Mouse (Mus musculus): ENCODE measurements around the gene Ddx10.

Gene Ddx10

GRCm38 (mm10) chr9:53247953-53248397, at the start of gene Ddx10:
Ddx10 (minus strand) TSS chr9:53248053.
- DNase-seq (ENCODE audit: low read depth, low spot score), result peak; percentile 99

GRCm38 (mm10) chr9:53292833-53293232, 45.0 kb upstream of the Ddx10 start:
- no peak for DNase-seq (ENCODE audit: low read depth, low spot score)

GRCm38 (mm10) chr9:53290006-53290405, 42.2 kb upstream of the Ddx10 start:
- DNase-seq (ENCODE audit: low read depth, low spot score), result no peak

GRCm38 (mm10) chr9:53286793-53287192, 38.9 kb upstream of the Ddx10 start:
- no peak for DNase-seq (ENCODE audit: low read depth, low spot score)

- DNase-seq (ENCODE audit: low read depth, low spot score), result no peak
These were observed 31.1 kb upstream of the Ddx10 start for GRCm38 (mm10) chr9:53278997-53279396.

- DNase-seq (ENCODE audit: low read depth, low spot score), result no peak
These were observed 28.5 kb upstream of the Ddx10 start for GRCm38 (mm10) chr9:53276381-53276780.

GRCm38 (mm10) chr9:53272714-53273113, 24.9 kb upstream of the Ddx10 start:
- no peak for DNase-seq (ENCODE audit: low read depth, low spot score)

- DNase-seq (ENCODE audit: low read depth, low spot score), result no peak
These were observed 24.4 kb upstream of the Ddx10 start for GRCm38 (mm10) chr9:53272207-53272606.

GRCm38 (mm10) chr9:53271281-53272022, 23.6 kb upstream of the Ddx10 start:
- DNase-seq (ENCODE audit: low read depth, low spot score), result no peak

GRCm38 (mm10) chr9:53269466-53269755, 21.6 kb upstream of the Ddx10 start:
- no peak for DNase-seq (ENCODE audit: low read depth, low spot score)

- no peak for DNase-seq (ENCODE audit: low read depth, low spot score)
These were observed 21.0 kb upstream of the Ddx10 start for GRCm38 (mm10) chr9:53268731-53269465.

GRCm38 (mm10) chr9:53268036-53268435, 20.2 kb upstream of the Ddx10 start:
- DNase-seq (ENCODE audit: low read depth, low spot score), result no peak

GRCm38 (mm10) chr9:53265589-53265988, 17.7 kb upstream of the Ddx10 start:
- DNase-seq (ENCODE audit: low read depth, low spot score), result peak; percentile 82

- DNase-seq (ENCODE audit: low read depth, low spot score), result no peak
These were observed 16.5 kb upstream of the Ddx10 start for GRCm38 (mm10) chr9:53264387-53264786.

GRCm38 (mm10) chr9:53258199-53258598, 10.3 kb upstream of the Ddx10 start:
- DNase-seq (ENCODE audit: low read depth, low spot score), result no peak

- DNase-seq (ENCODE audit: low read depth, low spot score), result peak; percentile 69
These were observed 9.9 kb upstream of the Ddx10 start for GRCm38 (mm10) chr9:53257772-53258171.

- no peak for DNase-seq (ENCODE audit: low read depth, low spot score)
These were observed 8.9 kb upstream of the Ddx10 start for GRCm38 (mm10) chr9:53256690-53257305.

- DNase-seq (ENCODE audit: low read depth, low spot score), result peak; percentile 84
These were observed 6.5 kb upstream of the Ddx10 start for GRCm38 (mm10) chr9:53254368-53254767.

GRCm38 (mm10) chr9:53247516-53247915, 337 bp downstream of the Ddx10 start:
- DNase-seq (ENCODE audit: low read depth, low spot score), result no peak

- no peak for DNase-seq (ENCODE audit: low read depth, low spot score)
These were observed 29.7 kb downstream of the Ddx10 start for GRCm38 (mm10) chr9:53218181-53218580.

- no peak for DNase-seq (ENCODE audit: low read depth, low spot score)
These were observed 39.6 kb downstream of the Ddx10 start for GRCm38 (mm10) chr9:53208283-53208682.

GRCm38 (mm10) chr9:53174590-53174989, 73.3 kb downstream of the Ddx10 start:
- no peak for DNase-seq (ENCODE audit: low read depth, low spot score)

GRCm38 (mm10) chr9:53173258-53173657, 74.6 kb downstream of the Ddx10 start:
- peak; percentile 26 for DNase-seq (ENCODE audit: low read depth, low spot score)

Measured in ZHBTc4 (cell line).